Mouse (Mus musculus): ENCODE data around the gene Calhm2.
"Not testable (repeated sequence)": the region's sequence is repeated elsewhere in the genome, so short reads cannot be mapped to it uniquely, and the experiment has no call there.

The Calhm2 gene

GRCm38 (mm10) chr19:47151332-47152061 lies 13.4 kb upstream of the Calhm2 start:
- peak; percentile 53 for DNase-seq (ENCODE audit: low read depth, low spot score)

- no peak for DNase-seq (ENCODE audit: low read depth, low spot score)
These were observed 11.8 kb upstream of the Calhm2 start for GRCm38 (mm10) chr19:47149854-47150253.

GRCm38 (mm10) chr19:47148267-47148847 lies 10.3 kb upstream of the Calhm2 start:
- no peak for DNase-seq (ENCODE audit: low read depth, low spot score)

- no peak for DNase-seq (ENCODE audit: low read depth, low spot score)
These were observed 6.1 kb upstream of the Calhm2 start, which contains the start of gene Calhm1 for GRCm38 (mm10) chr19:47144154-47144553. TSS of gene Calhm1 (minus strand) at chr19:47144254.

GRCm38 (mm10) chr19:47142438-47142837 lies 4.3 kb upstream of the Calhm2 start:
- DNase-seq (ENCODE audit: low read depth, low spot score): no peak

- DNase-seq (ENCODE audit: low read depth, low spot score): not testable (repeated sequence)
These were observed 1.5 kb upstream of the Calhm2 start for GRCm38 (mm10) chr19:47139611-47140010.

- DNase-seq (ENCODE audit: low read depth, low spot score): no peak
These were observed 978 bp downstream of the Calhm2 start for GRCm38 (mm10) chr19:47137051-47137581.

GRCm38 (mm10) chr19:47136170-47136569 lies 1.9 kb downstream of the Calhm2 start:
- DNase-seq (ENCODE audit: low read depth, low spot score): no peak

- DNase-seq (ENCODE audit: low read depth, low spot score): no peak
These were observed 2.5 kb downstream of the Calhm2 start for GRCm38 (mm10) chr19:47135568-47135967.

- no peak for DNase-seq (ENCODE audit: low read depth, low spot score)
These were observed 4.9 kb downstream of the Calhm2 start for GRCm38 (mm10) chr19:47133161-47133560.

GRCm38 (mm10) chr19:47130551-47131125 lies 7.5 kb downstream of the Calhm2 start:
- DNase-seq (ENCODE audit: low read depth, low spot score): no peak

- DNase-seq (ENCODE audit: low read depth, low spot score): no peak
These were observed 9.3 kb downstream of the Calhm2 start for GRCm38 (mm10) chr19:47128835-47129234.

- no peak for DNase-seq (ENCODE audit: low read depth, low spot score)
These were observed 9.9 kb downstream of the Calhm2 start for GRCm38 (mm10) chr19:47128164-47128563.

GRCm38 (mm10) chr19:47122802-47123201 lies 15.3 kb downstream of the Calhm2 start:
- DNase-seq (ENCODE audit: low read depth, low spot score): no peak

GRCm38 (mm10) chr19:47121054-47121453 lies 17.0 kb downstream of the Calhm2 start:
- no peak for DNase-seq (ENCODE audit: low read depth, low spot score)

- DNase-seq (ENCODE audit: low read depth, low spot score): no peak
These were observed 19.5 kb downstream of the Calhm2 start for GRCm38 (mm10) chr19:47118634-47119033.

GRCm38 (mm10) chr19:47104641-47105271 lies 33.3 kb downstream of the Calhm2 start:
- no peak for DNase-seq (ENCODE audit: low read depth, low spot score)

- no peak for DNase-seq (ENCODE audit: low read depth, low spot score)
These were observed 37.0 kb downstream of the Calhm2 start for GRCm38 (mm10) chr19:47101080-47101479.

- DNase-seq (ENCODE audit: low read depth, low spot score): peak; percentile 97
These were observed 47.4 kb downstream of the Calhm2 start, which contains the start of the genes Usmg5 and Pdcd11 for GRCm38 (mm10) chr19:47090550-47091156. TSS of gene Usmg5 (minus strand) at chr19:47090647. TSS of gene Pdcd11 (plus strand) at chr19:47090768.

- DNase-seq (ENCODE audit: low read depth, low spot score): no peak
These were observed 48.2 kb downstream of the Calhm2 start for GRCm38 (mm10) chr19:47089718-47090525.

- DNase-seq (ENCODE audit: low read depth, low spot score): no peak
These were observed 49.9 kb downstream of the Calhm2 start for GRCm38 (mm10) chr19:47088226-47088625.

Measured in mesoderm, embryonic 11.5 days (tissue).